Mouse (Mus musculus): ENCODE results near the gene Naa60.

GRCm38 (mm10) chr16:3852586-3852985 lies 19.6 kb upstream of the Naa60 start:
- TF ChIP-seq CTCF (IDR thresholded peaks at IDR 0.05) (no peak), EP300 (IDR thresholded peaks at IDR 0.05) (no peak)
